In genomic region chr10:95144414-95145130, GRCm38 (mm10) we compare ENCODE assay signal across 9 mouse cellular contexts.
A peak's percentile ranks its signal among the peaks of the same experiment; 100 is the strongest.
DNase-seq lines count a peak whose midpoint lies in the region; ATAC-seq and TF ChIP-seq lines count a peak whose summit lies in the region.
"Had no signal": no experiment of that assay in that cellular context is flagged by ENCODE, and none has a peak within 500 bp of the region (broad histone marks: within the 10 kb centered on the region; RNA-seq: fewer than 3 reads in every experiment).

No protein-coding gene starts in this region.

- ATAC-seq in frontal cortex, adult (ENCODE audit: low TSS enrichment): peak; percentile 20
- no peak for ATAC-seq in lung, postnatal 0 days
- ATAC-seq in hindbrain, postnatal 0 days: no peak
- ATAC-seq in stomach, postnatal 0 days (ENCODE audit: low FRiP score, low TSS enrichment): no peak
- ATAC-seq in monocyte, adult 5-6 weeks (replicated peaks; ENCODE audit: insufficient number of reproducible peaks, low FRiP score, low TSS enrichment, poor library complexity, severe bottlenecking): no peak
- no peak for ATAC-seq in liver, embryonic 11.5 days (replicated peaks; ENCODE audit: low FRiP score)

- TF ChIP-seq CTCF in lung, postnatal 0 days (IDR thresholded peaks at IDR 0.05): no peak
- no peak for TF ChIP-seq CTCF in hindbrain, postnatal 0 days (IDR thresholded peaks at IDR 0.05; ENCODE audit: low read depth)
- no peak for TF ChIP-seq CTCF in stomach, postnatal 0 days (IDR thresholded peaks at IDR 0.05; ENCODE audit: low read depth)

- no peaks in the 10 kb centered on the region for H3K27me3 ChIP-seq in lung, postnatal 0 days (replicated peaks; ENCODE audit: insufficient read depth, low read length)
- H3K27me3 ChIP-seq in hindbrain, postnatal 0 days (ENCODE audit: insufficient read depth, low read length): no peaks in the 10 kb centered on the region
- H3K27me3 ChIP-seq in stomach, postnatal 0 days (ENCODE audit: control insufficient read depth, insufficient read depth, low read length): no peaks in the 10 kb centered on the region
- H3K27me3 ChIP-seq in liver, embryonic 11.5 days (replicated peaks; ENCODE audit: control insufficient read depth, insufficient read depth, low read length): no peaks in the 10 kb centered on the region

- H3K9ac ChIP-seq in lung, postnatal 0 days (replicated peaks; ENCODE audit: low read depth): no peak overlapping the region; the same call in 1 of the 2 replicates
- H3K9ac ChIP-seq in hindbrain, postnatal 0 days (replicated peaks; ENCODE audit: low read length): no peak overlapping the region
- 0 out of 2 replicates have a peak overlapping the region, but pooled peaks have one; percentile 27 for H3K9ac ChIP-seq in stomach, postnatal 0 days (ENCODE audit: low read length)
- H3K9ac ChIP-seq in liver, embryonic 11.5 days (ENCODE audit: low read depth, low read length): no peak overlapping the region

- no peak overlapping the region for H3K4me3 ChIP-seq in lung, postnatal 0 days (ENCODE audit: low read depth, low read length)
- no peak overlapping the region for H3K4me3 ChIP-seq in hindbrain, postnatal 0 days (ENCODE audit: low read length)
- no peak overlapping the region for H3K4me3 ChIP-seq in stomach, postnatal 0 days (ENCODE audit: low read depth, low read length)
- H3K4me3 ChIP-seq in liver, embryonic 11.5 days (ENCODE audit: low read depth, low read length): no peak overlapping the region

- 52% methylated on average over 6 of the region's 6 CpGs for WGBS in lung, postnatal 0 days
- WGBS in hindbrain, postnatal 0 days: 46% methylated on average over 6 of the region's 6 CpGs
- WGBS in stomach, postnatal 0 days: 44% methylated on average over 6 of the region's 6 CpGs
- 81% methylated on average over 6 of the region's 6 CpGs for WGBS in liver, embryonic 11.5 days

- TF ChIP-seq EP300 in lung, postnatal 0 days (IDR thresholded peaks at IDR 0.05): 0 out of 2 replicates have a peak, but pooled peaks have one; percentile 26
- TF ChIP-seq EP300 in stomach, postnatal 0 days (optimal IDR thresholded peaks at IDR 0.05): no peak

- H3K4me2 ChIP-seq in lung, postnatal 0 days (replicated peaks; ENCODE audit: low read depth, low read length): no peak overlapping the region
- H3K4me2 ChIP-seq in hindbrain, postnatal 0 days (ENCODE audit: low read depth, low read length): 0 out of 2 replicates have a peak overlapping the region, but pooled peaks have one; percentile 3
- no peak overlapping the region for H3K4me2 ChIP-seq in stomach, postnatal 0 days (replicated peaks; ENCODE audit: low read depth)
- H3K4me2 ChIP-seq in liver, embryonic 11.5 days: no peak overlapping the region

- no peaks in the 10 kb centered on the region for H3K9me3 ChIP-seq in lung, postnatal 0 days (ENCODE audit: low read length)
- H3K9me3 ChIP-seq in hindbrain, postnatal 0 days (ENCODE audit: low read length): no peaks in the 10 kb centered on the region
- H3K9me3 ChIP-seq in stomach, postnatal 0 days (ENCODE audit: control insufficient read depth, low read length): no peaks in the 10 kb centered on the region
- H3K9me3 ChIP-seq in liver, embryonic 11.5 days (ENCODE audit: control insufficient read depth, low read length): no peaks in the 10 kb centered on the region

- H3K36me3 ChIP-seq in lung, postnatal 0 days (ENCODE audit: insufficient read depth, low read length): no peaks in the 10 kb centered on the region
- H3K36me3 ChIP-seq in hindbrain, postnatal 0 days (ENCODE audit: insufficient read depth, low read length): no peaks in the 10 kb centered on the region
- H3K36me3 ChIP-seq in stomach, postnatal 0 days (ENCODE audit: control insufficient read depth, insufficient read depth, low read length): no peaks in the 10 kb centered on the region
- H3K36me3 ChIP-seq in liver, embryonic 11.5 days (ENCODE audit: control insufficient read depth, insufficient read depth, low read length): no peaks in the 10 kb centered on the region

- peak overlapping the region; percentile 77 for H3K27ac ChIP-seq in lung, postnatal 0 days (ENCODE audit: low read length)
- peak overlapping the region; percentile 36; the same call in 1 of the 2 replicates for H3K27ac ChIP-seq in hindbrain, postnatal 0 days
- H3K27ac ChIP-seq in stomach, postnatal 0 days (replicated peaks): peak overlapping the region; percentile 35; the same call in 1 of the 2 replicates
- H3K27ac ChIP-seq in liver, embryonic 11.5 days (ENCODE audit: low read depth, low read length): no peak overlapping the region; the same call in 1 of the 2 replicates

- H3K4me1 ChIP-seq in lung, postnatal 0 days (ENCODE audit: insufficient read depth, low read depth, low read length): peaks cover 27% of the 10 kb centered on the region
- H3K4me1 ChIP-seq in hindbrain, postnatal 0 days (ENCODE audit: insufficient read depth, low read length): peaks cover 20% of the 10 kb centered on the region
- H3K4me1 ChIP-seq in stomach, postnatal 0 days (replicated peaks; ENCODE audit: control insufficient read depth, insufficient read depth): peaks cover 32% of the 10 kb centered on the region
- peaks cover 23% of the 10 kb centered on the region for H3K4me1 ChIP-seq in liver, embryonic 11.5 days (replicated peaks; ENCODE audit: control insufficient read depth, insufficient read depth, low read length)

- DNase-seq in frontal cortex, postnatal 14 days (ENCODE audit: low spot score in 2 of 2): no peak
- DNase-seq in lung, postnatal 0 days (ENCODE audit: low spot score): no peak
- DNase-seq in lung, postnatal 25 days (ENCODE audit: low spot score): no peak
- DNase-seq in hindbrain, postnatal 0 days (ENCODE audit: low spot score): no peak
- DNase-seq in stomach, postnatal 0 days (ENCODE audit: low spot score): no peak
- DNase-seq in liver, embryonic 11.5 days (ENCODE audit: low spot score): no peak
- DNase-seq: thymus, postnatal 36 days had no signal
